Mouse (Mus musculus) kidney, postnatal 25 days (tissue): ENCODE data around the gene Tcf7.
"Not testable (repeated sequence)": the region's sequence is repeated elsewhere in the genome, so short reads cannot be mapped to it uniquely, and the experiment has no call there.

Experiments used
- DNase-seq, 2 experiments: peaks; one replicate each; pipeline ENCODE4 v3.0.0; 2021; ENCODE audit warnings: mixed read lengths in 2 of 2

Tcf7 gene

DNA sequence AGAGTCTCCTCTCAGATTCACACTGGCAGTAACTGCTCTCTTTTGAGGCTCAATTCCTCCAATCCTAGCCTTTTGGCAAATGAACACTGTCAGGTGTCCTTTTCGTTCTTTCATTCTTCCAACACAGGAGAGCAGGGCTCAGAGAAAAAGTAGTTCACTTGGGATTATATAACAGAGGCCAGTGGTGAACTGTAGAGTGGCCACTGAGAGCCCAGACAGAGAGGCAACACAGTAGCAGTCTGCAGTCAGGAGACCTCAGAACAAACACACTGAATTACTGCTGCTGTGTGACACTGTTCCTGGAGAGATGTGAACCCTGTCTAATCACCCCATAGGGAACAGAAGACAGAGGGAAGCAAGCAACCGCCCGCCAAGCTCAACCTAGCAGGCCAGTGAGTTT is 55.8 kb downstream of the Tcf7 start:
- DNase-seq, result peak in 1 of 2 experiments; percentile 51

DNA sequence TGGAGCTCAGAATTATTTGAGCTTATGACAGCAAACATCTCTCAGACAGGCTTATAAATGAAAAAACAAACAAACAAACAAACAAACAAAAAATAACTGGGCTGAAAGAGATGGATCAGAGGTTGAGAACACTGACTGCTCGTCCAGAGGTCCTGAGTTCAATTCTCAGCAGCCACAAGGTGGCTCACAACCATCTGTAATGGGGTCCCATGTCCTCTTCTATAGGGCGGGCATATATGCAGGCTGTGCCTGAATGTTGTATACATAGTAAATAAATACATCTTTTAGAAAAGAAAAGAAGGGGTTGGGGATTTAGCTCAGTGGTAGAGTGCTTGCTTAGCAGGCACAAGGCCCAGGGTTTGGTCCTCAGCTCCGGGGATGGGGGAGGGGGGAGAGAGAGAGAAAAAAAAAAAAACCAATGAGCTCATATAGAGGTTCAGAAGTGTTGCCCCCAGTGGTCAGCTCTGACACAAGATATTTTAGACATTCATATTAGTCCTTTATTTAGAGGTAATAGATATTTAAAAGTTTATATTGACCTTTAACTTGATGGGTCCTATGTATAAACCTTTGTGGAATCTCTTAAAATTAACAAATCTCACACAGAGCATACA is 56.7 kb downstream of the Tcf7 start:
- no peak for DNase-seq

DNA sequence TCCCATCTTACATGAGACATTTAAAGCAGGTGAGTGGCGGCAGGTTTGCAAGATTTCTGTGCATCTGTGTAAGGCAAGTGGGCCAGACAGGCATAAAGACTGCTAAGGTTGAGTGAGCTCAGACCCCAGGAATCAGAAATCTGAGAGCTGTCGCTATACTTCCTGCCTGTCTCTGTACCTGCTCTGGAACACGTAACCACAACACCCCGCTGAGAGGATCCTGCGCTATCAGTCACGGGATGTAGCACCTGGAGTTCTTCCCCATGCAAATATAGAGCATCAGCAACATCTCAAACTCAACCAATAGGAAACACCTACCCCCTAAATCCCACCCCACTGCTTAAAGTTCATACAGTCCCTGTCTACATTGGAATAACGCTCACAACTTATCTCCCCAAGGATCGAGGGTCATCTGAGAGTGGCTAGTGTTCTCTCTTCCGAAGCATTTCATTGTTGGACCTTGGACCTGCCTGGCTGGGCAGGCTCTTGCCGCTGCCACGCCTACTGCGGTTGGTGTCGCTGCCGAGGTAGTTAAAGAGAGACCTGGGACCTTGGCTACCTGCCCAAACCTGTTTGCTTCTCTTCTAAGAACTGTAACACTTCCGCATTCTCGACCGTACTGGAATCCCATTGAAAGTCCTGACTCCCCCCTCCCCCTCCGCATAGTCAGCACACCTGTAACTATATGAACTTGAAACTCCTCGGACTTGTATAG is 58.7 kb downstream of the Tcf7 start:
- peak; percentile 97 to 98 for DNase-seq

DNA sequence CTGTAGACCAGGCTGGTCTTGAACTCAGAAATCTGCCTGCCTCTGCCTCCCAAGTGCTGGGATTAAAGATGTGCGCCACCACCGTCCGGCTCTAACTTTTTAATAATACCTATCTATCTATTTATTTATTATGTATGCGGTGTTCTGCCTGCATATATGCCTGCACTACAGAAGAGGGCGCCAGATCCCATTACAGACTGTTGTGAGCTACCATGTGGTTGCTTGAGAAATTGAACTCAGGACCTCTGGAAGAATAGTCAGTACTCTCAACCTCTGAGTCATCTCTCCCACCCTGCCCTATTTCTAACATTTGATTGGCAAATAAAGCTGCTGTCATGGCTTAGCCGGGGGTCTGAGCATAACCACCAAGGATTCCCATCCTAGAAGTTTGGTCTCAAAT is 59.9 kb downstream of the Tcf7 start:
- peak in 1 of 2 experiments; percentile 53 for DNase-seq

DNA sequence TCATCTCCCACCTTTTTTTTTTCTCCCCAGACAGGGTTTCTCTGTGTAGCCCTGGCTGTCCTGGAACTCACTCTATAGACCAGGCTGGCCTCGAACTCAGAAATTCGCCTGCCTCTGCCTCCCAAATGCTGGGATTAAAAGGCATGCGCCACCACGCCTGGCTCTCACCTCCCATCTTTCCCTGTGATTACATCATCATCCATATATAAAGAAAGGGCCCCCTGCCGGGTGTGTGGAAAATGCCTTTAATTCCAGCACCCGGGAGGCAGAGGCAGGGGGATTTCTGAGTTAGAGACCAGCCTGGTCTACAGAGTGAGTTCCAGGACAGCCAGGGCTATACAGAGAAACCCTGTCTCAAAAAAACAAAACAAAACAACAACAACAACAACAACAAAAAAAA is 60.9 kb downstream of the Tcf7 start:
- not testable (repeated sequence) for DNase-seq

DNA sequence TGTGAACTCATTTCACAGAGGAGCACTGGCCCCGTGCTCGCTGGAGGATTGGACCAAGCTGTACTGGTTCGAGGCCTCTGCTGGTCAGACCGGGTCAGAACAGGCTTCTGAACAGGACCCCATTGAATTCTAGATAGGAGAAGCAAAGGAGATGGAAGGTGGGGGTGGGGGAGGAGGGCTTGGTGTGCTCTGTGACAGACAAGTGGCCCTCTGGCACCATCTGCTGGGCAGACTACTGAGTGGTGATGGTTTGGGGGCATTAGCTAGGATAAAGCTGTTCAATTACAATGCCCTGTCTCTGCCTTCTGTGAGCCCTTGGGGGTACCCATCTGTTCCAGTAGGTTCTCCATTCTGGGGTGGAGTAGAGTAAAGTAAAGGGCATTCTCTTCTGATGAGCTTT is 62.5 kb downstream of the Tcf7 start:
- peak; percentile 78 to 87 for DNase-seq

DNA sequence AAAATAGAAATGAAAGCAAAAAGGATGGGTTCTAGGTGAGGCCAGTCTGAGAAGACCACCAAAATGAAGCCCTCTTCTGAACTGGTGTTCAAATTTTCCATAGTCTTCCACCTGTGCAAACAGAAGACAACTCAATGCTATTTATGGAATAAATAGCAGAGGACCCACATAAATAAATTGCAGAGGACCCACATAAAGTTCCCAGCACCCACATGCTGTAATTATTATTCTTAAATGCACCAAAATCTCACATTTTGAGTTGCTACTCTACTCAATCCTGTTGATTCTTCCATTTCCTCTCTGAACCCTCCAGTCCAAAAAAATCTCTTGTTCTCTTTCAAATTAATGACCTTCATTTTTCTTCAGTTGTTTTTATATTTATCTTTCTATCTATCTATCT is 68.9 kb downstream of the Tcf7 start, which contains the start of gene Olfr1371:
Olfr1371 (minus strand) TSS at position 101 of the 400 bp plus-strand sequence.
- no peak for DNase-seq
